Mouse (Mus musculus) monocyte, adult 5-6 weeks (primary cell): ENCODE data around the gene Rpl5. TPM values are rescaled to one million over a fixed set of nuclear protein-coding genes. Genes with fewer than 3 reads are reported as not detected.
"Not testable (repeated sequence)": the region's sequence is repeated elsewhere in the genome, so short reads cannot be mapped to it uniquely, and the experiment has no call there.

ENCODE experiments used
- ATAC-seq: fragments of 153-309, 156-312 bp; replicated peaks from 2 replicates; pipeline ENCODE4 v1.8.0; 2017; ENCODE audit warnings: mild to moderate bottlenecking; ENCODE audit not compliant: low TSS enrichment, insufficient number of reproducible peaks, severe bottlenecking, poor library complexity, low FRiP score
- total RNA-seq: library from RNA; stranded (forward); fragments of 200-1000, 200-491, 200-594 nt; gene quantifications from 3 replicates; pipeline ENCODE4 v1.2.3, GENCODE M21; 2017

The Rpl5 gene
- total RNA-seq, 1 experiment from 2014 or later, result 616 TPM

DNA sequence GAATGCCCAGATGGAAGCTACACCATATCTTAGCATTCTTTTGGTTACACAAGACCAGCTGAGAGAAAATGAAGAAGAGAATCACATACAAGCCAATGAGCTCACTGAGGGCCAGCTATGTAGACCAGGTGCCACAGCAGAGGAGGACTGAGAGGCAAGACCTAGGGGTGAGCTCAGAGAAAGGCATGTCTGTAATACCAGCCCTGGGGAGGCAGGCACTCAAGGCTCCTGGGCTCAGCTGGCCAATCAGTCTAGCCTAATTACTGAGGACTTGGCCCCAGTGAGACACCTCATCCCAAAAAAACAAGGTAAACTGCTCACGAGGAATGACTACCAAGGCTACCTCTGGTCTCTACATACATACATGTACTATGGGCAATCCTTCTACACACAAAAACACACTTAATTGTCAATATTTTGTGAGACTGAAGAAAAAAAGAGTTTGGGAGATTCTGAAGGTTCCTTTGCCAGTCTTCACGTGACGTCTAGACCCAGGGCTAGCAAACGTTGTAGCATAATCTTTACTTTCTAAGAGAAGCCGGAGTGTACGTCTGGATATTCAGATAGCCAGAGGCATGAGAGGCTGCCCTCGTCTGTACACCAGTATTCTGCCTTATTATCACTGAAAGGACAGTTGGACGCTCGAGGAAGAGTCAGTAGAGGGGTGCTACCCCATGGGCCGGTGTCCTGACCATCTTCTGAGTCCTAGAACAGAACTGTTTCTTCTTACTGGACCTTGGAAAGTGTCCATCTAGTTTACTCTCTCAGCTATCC lies 34.7 kb downstream of the Rpl5 start:
- ATAC-seq, result no peak

DNA sequence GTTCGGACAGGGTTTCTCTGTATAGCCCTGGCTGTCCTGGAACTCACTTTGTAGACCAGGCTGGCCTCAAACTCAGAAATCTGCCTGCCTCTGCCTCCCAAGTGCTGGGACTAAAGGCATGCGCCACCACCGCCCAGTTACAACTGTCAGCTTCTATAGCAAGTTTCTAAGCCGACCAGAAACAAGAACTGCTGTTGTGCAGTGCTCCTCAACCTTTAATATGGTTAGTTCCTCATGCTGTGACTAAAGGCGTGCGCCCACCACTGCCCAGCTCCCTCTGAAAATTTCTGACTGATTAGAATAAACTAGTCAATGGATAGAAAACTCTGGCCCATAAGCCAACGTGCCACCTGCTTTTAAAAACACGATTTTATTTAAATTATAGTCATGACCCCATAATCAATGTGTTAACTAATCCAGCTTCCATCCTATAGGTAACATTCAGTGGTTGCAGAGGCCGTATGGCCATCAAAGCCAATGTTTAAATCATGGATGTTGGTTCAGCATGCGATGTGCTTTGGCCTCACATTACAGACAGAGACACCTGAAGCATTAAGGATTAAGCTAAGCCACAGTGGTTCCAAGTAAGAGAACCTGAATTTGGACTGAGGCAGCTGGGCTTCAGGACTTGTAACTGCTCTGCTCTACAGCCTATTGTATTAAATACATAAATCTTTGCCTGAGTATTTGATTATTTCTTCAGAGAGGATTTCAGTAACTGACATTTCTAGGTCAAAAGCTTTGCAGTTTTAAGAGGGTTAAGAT lies 36.5 kb downstream of the Rpl5 start:
- ATAC-seq, result no peak

DNA sequence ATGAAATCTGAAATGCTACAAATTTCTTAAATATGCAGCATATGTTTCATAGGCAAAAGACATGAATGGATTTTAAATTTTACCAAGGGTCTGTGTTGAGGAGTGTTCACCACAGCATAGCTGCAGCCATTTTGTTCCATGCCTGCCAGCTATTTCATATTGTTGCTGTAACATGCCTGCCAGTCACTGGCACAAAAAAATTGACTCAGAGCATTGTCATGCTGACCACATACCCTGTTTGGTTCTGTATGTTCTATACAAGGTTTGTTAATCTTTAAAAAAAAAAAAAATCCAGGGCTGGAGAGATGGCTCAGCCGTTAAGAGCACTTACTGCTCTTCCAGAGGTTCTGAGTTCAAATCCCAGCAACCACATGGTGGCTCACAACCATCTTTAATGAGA lies 38.2 kb downstream of the Rpl5 start:
- ATAC-seq, result not testable (repeated sequence)

DNA sequence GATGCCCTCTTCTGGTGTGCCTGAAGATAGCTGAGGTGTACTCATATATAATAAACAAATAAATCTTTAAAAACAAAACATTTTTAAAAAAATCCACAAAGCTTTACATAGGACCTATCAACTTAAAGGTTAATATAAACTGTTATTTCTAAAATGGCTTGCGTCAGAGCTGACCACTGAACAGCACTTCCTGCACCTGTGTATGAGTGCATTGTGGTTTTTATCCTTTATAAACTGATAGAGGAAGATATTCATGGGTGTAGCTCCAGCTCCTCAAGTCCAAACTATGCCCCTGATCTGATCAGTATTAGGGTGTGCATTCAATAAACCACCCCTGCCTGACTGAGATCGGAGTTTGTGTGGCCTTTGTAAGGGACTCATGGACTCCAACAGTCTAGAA lies 38.6 kb downstream of the Rpl5 start:
- ATAC-seq, result no peak

DNA sequence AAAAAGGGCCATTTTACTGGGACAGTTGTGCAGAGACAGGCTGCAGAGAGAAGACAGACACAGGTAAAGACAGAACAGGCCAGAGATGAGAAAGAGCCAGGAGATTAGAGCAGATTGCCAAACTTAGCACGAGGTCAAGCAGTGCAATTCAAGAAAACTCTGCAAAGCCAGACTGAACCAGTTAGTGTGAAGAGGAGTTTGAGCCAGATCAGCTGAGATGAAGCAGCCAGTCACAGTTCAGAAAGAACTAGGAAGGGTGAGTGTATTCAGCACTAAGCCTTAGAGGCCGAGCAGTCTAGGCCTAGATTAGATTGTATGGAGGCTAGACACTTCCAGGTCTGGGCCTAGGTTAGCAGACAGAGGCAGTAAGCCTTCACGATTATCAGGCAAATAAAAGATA lies 39.4 kb downstream of the Rpl5 start:
- ATAC-seq, result no peak

DNA sequence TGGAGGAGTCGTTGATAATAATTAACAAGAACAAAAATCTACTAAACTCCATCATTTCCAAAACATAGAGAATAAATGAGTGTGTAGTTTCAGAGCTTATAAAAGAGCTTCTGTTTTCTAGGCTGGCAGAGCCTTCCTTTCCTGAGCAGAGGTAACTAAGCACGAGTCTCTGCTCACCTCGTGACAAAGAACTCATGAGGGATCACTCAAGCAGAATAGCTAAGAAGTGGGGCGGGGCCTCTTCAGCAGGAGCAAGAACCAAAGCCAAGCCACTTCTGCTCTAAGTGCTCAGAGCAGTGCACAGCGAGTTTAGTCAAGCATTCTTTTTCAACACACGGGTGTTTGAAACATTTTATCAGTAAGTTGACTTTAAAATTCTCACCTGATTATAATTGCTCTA lies 40.9 kb downstream of the Rpl5 start:
- ATAC-seq, result peak; percentile 65

DNA sequence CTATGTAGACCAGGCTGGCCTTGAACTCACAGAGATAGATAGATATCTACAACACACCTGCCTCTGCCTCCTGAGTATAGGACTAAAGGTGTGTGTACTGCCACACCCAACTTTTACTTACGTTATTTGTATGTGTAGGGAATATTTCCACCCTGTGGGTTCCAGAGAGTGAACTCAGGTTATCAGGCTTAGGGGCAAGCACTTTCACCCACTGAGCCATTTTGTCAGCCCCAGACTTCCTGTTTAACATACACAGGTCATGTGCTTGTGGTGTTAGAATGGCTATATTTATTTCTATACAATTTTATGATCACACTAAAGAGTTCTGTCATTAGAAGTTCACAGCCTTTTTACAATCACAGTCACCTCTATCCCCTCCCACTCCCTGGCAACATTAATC lies 42.6 kb downstream of the Rpl5 start:
- peak; percentile 42 for ATAC-seq

DNA sequence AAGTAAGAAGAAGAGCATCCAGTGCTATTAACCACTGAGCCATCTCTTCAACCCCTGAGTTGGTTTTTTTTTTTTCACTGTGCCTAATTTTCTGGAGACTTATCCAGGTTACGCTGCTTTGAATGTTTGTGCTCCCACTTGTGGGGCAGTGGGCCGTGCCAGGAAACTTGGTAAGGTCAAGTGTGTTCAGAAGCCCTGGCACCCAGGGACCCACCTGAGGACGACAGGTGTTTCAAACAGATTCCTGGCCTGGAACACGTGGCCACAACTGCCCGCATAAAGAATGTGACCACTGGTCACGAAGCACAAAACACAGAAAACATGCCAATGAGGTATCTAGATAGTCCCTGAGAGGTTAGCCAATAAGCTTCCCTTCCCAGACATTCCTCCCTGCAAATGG lies 43.2 kb downstream of the Rpl5 start:
- no peak for ATAC-seq

DNA sequence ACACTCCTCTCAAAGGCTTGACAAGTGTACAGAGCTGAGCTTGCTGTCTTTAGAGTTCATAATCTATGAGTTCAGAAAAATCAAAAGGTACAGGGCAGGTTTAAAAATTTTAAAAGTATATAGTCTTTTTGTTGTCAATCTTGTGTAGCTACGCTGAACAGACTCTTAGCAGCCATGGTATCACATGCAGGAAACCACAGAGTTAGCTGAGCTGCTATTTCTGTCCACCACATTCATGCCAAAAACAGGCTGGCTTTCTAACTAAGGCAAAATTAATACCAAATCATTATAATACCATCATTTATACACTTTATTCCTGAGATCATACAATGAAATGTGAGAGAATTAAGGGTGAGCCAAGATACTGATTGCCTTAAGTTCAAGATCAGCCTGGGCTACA lies 46.2 kb downstream of the Rpl5 start:
- no peak for ATAC-seq

DNA sequence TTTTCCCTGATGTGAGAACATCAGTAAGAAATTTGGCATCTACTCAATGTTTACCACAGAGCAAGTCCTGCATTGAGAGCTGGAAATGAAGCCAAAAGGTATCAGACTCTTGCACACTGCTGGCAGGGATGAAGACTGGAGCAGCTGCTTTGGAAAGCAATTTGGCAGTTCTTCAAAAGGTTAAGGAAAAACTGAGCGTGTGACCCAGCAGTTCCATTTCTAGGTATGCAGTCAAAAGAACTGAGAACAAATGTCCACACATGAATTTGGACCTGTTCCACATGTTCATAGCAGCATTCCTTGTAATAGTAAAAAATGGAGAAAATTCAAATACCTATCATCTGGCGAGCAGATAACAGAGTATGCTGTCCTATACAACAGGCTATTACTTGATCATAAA lies 47.2 kb downstream of the Rpl5 start:
- no peak for ATAC-seq

DNA sequence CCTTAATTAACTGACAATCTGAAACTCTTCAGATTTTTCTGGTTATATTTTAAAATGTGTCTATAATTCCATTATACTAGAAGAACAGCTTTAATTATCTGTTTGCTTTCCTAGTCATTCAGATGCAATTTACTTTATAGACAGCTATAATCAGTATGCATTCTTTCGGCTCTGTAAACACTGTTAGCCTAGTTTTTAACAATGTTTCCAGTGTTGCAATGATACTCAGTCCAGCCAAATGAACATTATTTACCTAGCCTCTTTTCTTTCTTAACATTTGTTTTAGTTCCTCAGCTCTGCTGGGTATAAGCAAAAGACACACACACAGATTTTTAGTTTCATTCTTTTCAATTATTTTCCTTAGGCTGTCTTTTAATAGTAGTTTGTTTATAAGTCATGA lies 48.6 kb downstream of the Rpl5 start:
- ATAC-seq, result no peak

DNA sequence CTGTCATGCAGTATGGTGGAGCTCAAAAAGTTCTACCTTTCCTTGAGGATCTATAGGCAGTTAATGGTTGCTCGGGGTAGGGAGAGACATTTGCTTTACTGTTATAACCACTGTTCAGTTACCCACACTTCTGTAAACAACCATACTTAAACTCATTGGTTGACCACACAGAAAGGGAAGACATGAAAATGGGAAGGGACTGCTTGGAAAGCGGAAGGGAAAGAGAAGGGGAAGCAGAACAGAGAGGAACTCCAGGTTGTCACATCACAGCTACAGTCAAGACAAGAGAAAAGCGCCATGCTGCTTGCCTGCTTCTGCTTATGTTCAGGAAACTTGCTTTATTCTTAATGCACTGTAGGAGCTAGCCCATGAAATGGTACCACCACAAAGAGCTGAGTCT lies 49.3 kb downstream of the Rpl5 start:
- ATAC-seq, result peak; percentile 94

DNA sequence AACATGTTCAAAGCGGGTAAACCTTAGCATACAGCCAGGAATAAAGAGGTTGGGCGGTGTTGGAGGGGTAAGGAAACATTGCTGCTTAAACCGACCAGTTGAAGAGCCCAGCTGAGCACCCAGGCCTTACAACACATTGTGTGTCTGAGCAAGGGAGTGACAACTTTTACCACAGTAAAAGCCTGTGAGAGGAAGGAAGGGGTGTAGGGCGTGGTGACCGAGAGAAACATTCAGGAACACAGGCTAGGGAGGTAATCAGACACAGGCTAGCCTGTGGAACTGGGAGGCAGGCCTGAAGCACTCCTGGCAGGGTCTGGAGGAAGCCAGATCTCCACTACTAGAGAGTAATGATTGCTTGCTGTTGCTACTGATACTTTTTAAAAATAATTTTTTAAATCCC lies 50.3 kb downstream of the Rpl5 start:
- peak; percentile 85 for ATAC-seq

Other genes starting within 250 kb of the Rpl5 start
- gene Gfi1, start 174.5 kb upstream of the Rpl5 start, total RNA-seq, result 3.3 to 15.9 TPM (median 3.8 TPM) in 3 replicates
- gene Ube2d2b, start 70.4 kb upstream of the Rpl5 start, total RNA-seq, result 0.32 TPM in 1 of 3 replicates, not detected in the others
- gene Evi5, start 25.4 kb upstream of the Rpl5 start, total RNA-seq, result 29.5 to 30.7 TPM (median 29.8 TPM) in 3 replicates
- gene Fam69a, start 86.6 kb downstream of the Rpl5 start, total RNA-seq, result 33.7 to 53.5 TPM (median 47.2 TPM) in 3 replicates
- gene Mtf2, start 165.2 kb downstream of the Rpl5 start, total RNA-seq, result 63.4 to 78.4 TPM (median 63.4 TPM) in 3 replicates
- 204 to 217 TPM (median 205 TPM) in 3 replicates for gene Tmed5, start 232.1 kb downstream of the Rpl5 start, total RNA-seq
- 1.7 to 3.0 TPM (median 2.1 TPM) in 3 replicates for gene Ccdc18, start 232.4 kb downstream of the Rpl5 start, total RNA-seq